Comparison of ENCODE assay signal across 17 mouse cellular contexts in the genomic region with DNA sequence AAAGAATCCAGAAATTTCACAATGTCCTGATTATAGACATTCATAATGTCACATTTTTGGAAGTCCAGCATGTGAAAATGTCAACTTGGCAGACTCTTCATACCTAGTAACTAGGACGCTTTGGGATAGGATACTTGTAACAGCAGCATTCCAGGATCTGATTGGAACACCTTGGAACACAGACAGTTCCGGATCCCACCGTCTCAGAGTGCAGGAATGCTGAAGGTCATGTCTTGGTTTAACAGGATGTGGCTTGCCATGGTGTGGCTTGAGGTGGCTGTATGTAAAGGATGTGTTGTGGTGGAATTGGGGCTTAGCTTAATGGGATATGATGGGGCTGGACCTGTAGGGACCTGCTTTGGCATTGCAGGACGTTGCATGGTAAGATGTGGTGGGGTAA. TPM values are rescaled to one million over a fixed set of nuclear protein-coding genes. Genes with fewer than 3 reads are reported as not detected.
DNase-seq lines count a peak whose midpoint lies in the region; ATAC-seq and TF ChIP-seq lines count a peak whose summit lies in the region.
"Had no signal": no experiment of that assay in that cellular context is flagged by ENCODE, and none has a peak within 500 bp of the region (broad histone marks: within the 10 kb centered on the region; RNA-seq: fewer than 3 reads in every experiment).

No protein-coding gene starts in this region.

- no peak for DNase-seq in layer of hippocampus, adult 2 months (ENCODE audit: low spot score in 2 of 2)
- no peak for DNase-seq in layer of hippocampus, adult 18-20 months (ENCODE audit: low spot score in 2 of 2)
- peak; percentile 53 for DNase-seq in ZHBTc4 (ENCODE audit: low read depth, low spot score)
- DNase-seq in hindbrain, embryonic 14.5 days (ENCODE audit: low spot score): no peak
- DNase-seq in right cerebral cortex, adult 2 months (ENCODE audit: low spot score in 2 of 2): no peak
- no peak for DNase-seq in right cerebral cortex, postnatal 25 days
- DNase-seq: adrenal gland, postnatal 25 days; gastrocnemius, postnatal 14 days; heart, postnatal 36 days; kidney, adult 11 months; kidney, postnatal 14 days; thymus, adult 18-20 months had no signal

- H3K4me2 ChIP-seq in hindbrain, embryonic 14.5 days (replicated peaks): peak overlapping the region; percentile 53
- peak overlapping the region; percentile 60 for H3K4me2 ChIP-seq in neural tube, embryonic 12.5 days (replicated peaks)

- H3K9ac ChIP-seq in hindbrain, embryonic 14.5 days: no peak overlapping the region
- H3K9ac ChIP-seq in neural tube, embryonic 12.5 days: no peak overlapping the region
- H3K9ac ChIP-seq: embryonic facial prominence, embryonic 15.5 days; liver, embryonic 12.5 days; lung, embryonic 15.5 days had no signal

- no peaks in the 10 kb centered on the region for H3K27me3 ChIP-seq in hindbrain, embryonic 14.5 days (ENCODE audit: control insufficient read depth, insufficient read depth, low read length)
- H3K27me3 ChIP-seq in neural tube, embryonic 12.5 days (replicated peaks): no peaks in the 10 kb centered on the region
- H3K27me3 ChIP-seq: embryonic facial prominence, embryonic 15.5 days; lung, embryonic 15.5 days had no signal

- ATAC-seq in hindbrain, embryonic 14.5 days (ENCODE audit: low FRiP score): no peak
- no peak for ATAC-seq in neural tube, embryonic 12.5 days (ENCODE audit: low FRiP score, low read depth)
- ATAC-seq: liver, embryonic 12.5 days had no signal

- no peak for TF ChIP-seq CTCF in layer of hippocampus, adult 2 months (conservative IDR thresholded peaks at IDR 0.05)

- peak overlapping the region; percentile 95 for H3K27ac ChIP-seq in layer of hippocampus, adult 2 months
- H3K27ac ChIP-seq in hindbrain, embryonic 14.5 days: no peak overlapping the region
- no peak overlapping the region for H3K27ac ChIP-seq in neural tube, embryonic 12.5 days
- H3K27ac ChIP-seq: embryonic facial prominence, embryonic 15.5 days; heart, embryonic 10.5 days; liver, embryonic 12.5 days; lung, embryonic 15.5 days had no signal

- peak overlapping the region; percentile 70 for H3K4me3 ChIP-seq in layer of hippocampus, adult 2 months
- peak overlapping the region; percentile 56; the same call in 1 of the 2 replicates for H3K4me3 ChIP-seq in hindbrain, embryonic 14.5 days (replicated peaks; ENCODE audit: low read length)
- H3K4me3 ChIP-seq in neural tube, embryonic 12.5 days: peak overlapping the region; percentile 46; the same call in 1 of the 2 replicates

- H3K36me3 ChIP-seq in hindbrain, embryonic 14.5 days (replicated peaks; ENCODE audit: control insufficient read depth, insufficient read depth): peaks cover 14% of the 10 kb centered on the region; the same call in 1 of the 2 replicates
- no peaks in the 10 kb centered on the region for H3K36me3 ChIP-seq in neural tube, embryonic 12.5 days
- H3K36me3 ChIP-seq: embryonic facial prominence, embryonic 15.5 days; heart, embryonic 10.5 days; liver, embryonic 12.5 days; lung, embryonic 15.5 days had no signal

- H3K4me1 ChIP-seq in hindbrain, embryonic 14.5 days (replicated peaks; ENCODE audit: control insufficient read depth, insufficient read depth, low read length): no peaks in the 10 kb centered on the region
- H3K4me1 ChIP-seq in neural tube, embryonic 12.5 days: no peaks in the 10 kb centered on the region
- H3K4me1 ChIP-seq: embryonic facial prominence, embryonic 15.5 days; heart, embryonic 10.5 days had no signal

- 71% methylated on average over 4 of the region's 4 CpGs for WGBS in hindbrain, embryonic 14.5 days
- WGBS in neural tube, embryonic 12.5 days: 80% methylated on average over 4 of the region's 4 CpGs

- H3K9me3 ChIP-seq in hindbrain, embryonic 14.5 days (ENCODE audit: control insufficient read depth, low read length): no peaks in the 10 kb centered on the region
- no peaks in the 10 kb centered on the region for H3K9me3 ChIP-seq in neural tube, embryonic 12.5 days
- H3K9me3 ChIP-seq: embryonic facial prominence, embryonic 15.5 days; heart, embryonic 10.5 days; liver, embryonic 12.5 days; lung, embryonic 15.5 days had no signal

RNA-seq across cellular contexts. Expression of a gene that starts 1.2 kb away (rescaled TPM):
- 100 to 1,000 TPM; 102 to 113 TPM for total RNA-seq in layer of hippocampus, adult 2 months (2021)
- 100 to 1,000 TPM in 1 of 2 experiments, 10 to 100 TPM in 1; 95.4 to 105 TPM for total RNA-seq in layer of hippocampus, adult 18-20 months (2021)
- polyA plus RNA-seq in hindbrain, embryonic 14.5 days (2014; fragmentation: Nextera tagmentation; extraction: Ambion mirVana): 45.0 and 46.9 TPM in 2 replicates
- polyA plus RNA-seq in neural tube, embryonic 12.5 days (2016; fragmentation: Nextera tagmentation; extraction: Ambion mirVana): 32.3 and 36.2 TPM in 2 replicates

RNA-seq across cellular contexts. Expression of a gene that starts 11.8 kb away (rescaled TPM):
- total RNA-seq in layer of hippocampus, adult 2 months (2021): 10 to 100 TPM; 28.5 to 32.5 TPM
- total RNA-seq in layer of hippocampus, adult 18-20 months (2021): 10 to 100 TPM; 28.2 to 29.0 TPM
- 30.6 and 33.1 TPM in 2 replicates for polyA plus RNA-seq in hindbrain, embryonic 14.5 days (2014; fragmentation: Nextera tagmentation; extraction: Ambion mirVana)
- polyA plus RNA-seq in neural tube, embryonic 12.5 days (2016; fragmentation: Nextera tagmentation; extraction: Ambion mirVana): 33.0 and 36.0 TPM in 2 replicates

RNA-seq across cellular contexts. Expression of a gene that starts 29.1 kb away (rescaled TPM):
- total RNA-seq in layer of hippocampus, adult 2 months (2021): 10 to 100 TPM; 13.5 to 13.6 TPM
- total RNA-seq in layer of hippocampus, adult 18-20 months (2021): 10 to 100 TPM; 13.2 to 13.4 TPM
- polyA plus RNA-seq in hindbrain, embryonic 14.5 days (2014; fragmentation: Nextera tagmentation; extraction: Ambion mirVana): 22.3 and 24.5 TPM in 2 replicates
- polyA plus RNA-seq in neural tube, embryonic 12.5 days (2016; fragmentation: Nextera tagmentation; extraction: Ambion mirVana): 15.1 and 16.5 TPM in 2 replicates

RNA-seq across cellular contexts. Expression of a gene that starts 47.1 kb away (rescaled TPM):
- total RNA-seq in layer of hippocampus, adult 2 months (2021): 10 to 100 TPM; 24.2 to 27.0 TPM
- 10 to 100 TPM; 22.9 to 23.8 TPM for total RNA-seq in layer of hippocampus, adult 18-20 months (2021)
- polyA plus RNA-seq in hindbrain, embryonic 14.5 days (2014; fragmentation: Nextera tagmentation; extraction: Ambion mirVana): 49.5 and 51.0 TPM in 2 replicates
- polyA plus RNA-seq in neural tube, embryonic 12.5 days (2016; fragmentation: Nextera tagmentation; extraction: Ambion mirVana): 45.8 and 46.3 TPM in 2 replicates

RNA-seq across cellular contexts. Expression of a gene that starts 59.4 kb away (rescaled TPM):
- 100 to 1,000 TPM; 111 to 133 TPM for total RNA-seq in layer of hippocampus, adult 2 months (2021)
- 100 to 1,000 TPM in 1 of 2 experiments, 10 to 100 TPM in 1; 77.0 to 135 TPM for total RNA-seq in layer of hippocampus, adult 18-20 months (2021)
- 304 and 340 TPM in 2 replicates for polyA plus RNA-seq in hindbrain, embryonic 14.5 days (2014; fragmentation: Nextera tagmentation; extraction: Ambion mirVana)
- 397 and 400 TPM in 2 replicates for polyA plus RNA-seq in neural tube, embryonic 12.5 days (2016; fragmentation: Nextera tagmentation; extraction: Ambion mirVana)
